Mouse (Mus musculus) midbrain, embryonic 16.5 days (tissue): ENCODE results near the gene Vmn2r116. TPM values are rescaled to one million over a fixed set of nuclear protein-coding genes. Genes with fewer than 3 reads are reported as not detected.
"Not testable (repeated sequence)": the region's sequence is repeated elsewhere in the genome, so short reads cannot be mapped to it uniquely, and the experiment has no call there.

Source experiments
- ATAC-seq: fragments of 200-750 bp; cut with Nextera tagmentation; 2 replicates; pipeline ENCODE4 v1.8.0; 2017; ENCODE audit warnings: moderate TSS enrichment
- H3K27ac ChIP-seq: fragments of 300-500 bp; sonication (generic); 2 replicates; pipeline ENCODE4 v1.5.1; 2014; ENCODE audit warnings: mild to moderate bottlenecking, low read length, mixed read lengths
- H3K27me3 ChIP-seq: fragments of 300-500 bp; sonication (generic); 2 replicates; pipeline ENCODE4 v1.6.1; 2014; ENCODE audit warnings: low read depth, low read length, mixed read lengths; ENCODE audit not compliant: control insufficient read depth, insufficient read depth
- H3K36me3 ChIP-seq: fragments of 300-500 bp; sonication (generic); 2 replicates; pipeline ENCODE4 v1.6.1; 2014; ENCODE audit warnings: mild to moderate bottlenecking, low read length, moderate library complexity, mixed read lengths; ENCODE audit not compliant: control insufficient read depth, insufficient read depth
- H3K4me1 ChIP-seq: fragments of 300-500 bp; sonication (generic); 2 replicates; pipeline ENCODE4 v1.6.1; 2014; ENCODE audit warnings: mild to moderate bottlenecking, low read length, mixed read lengths; ENCODE audit not compliant: control insufficient read depth, insufficient read depth
- H3K4me2 ChIP-seq: fragments of 300-500 bp; sonication (generic); 2 replicates; pipeline ENCODE4 v1.6.1; 2014; ENCODE audit warnings: mild to moderate bottlenecking, low read length, mixed read lengths
- H3K4me3 ChIP-seq: fragments of 300-500 bp; sonication (generic); 2 replicates; pipeline ENCODE4 v1.5.1; 2014; ENCODE audit warnings: low read depth, mild to moderate bottlenecking, low read length, moderate library complexity, mixed read lengths
- H3K9ac ChIP-seq: fragments of 300-500 bp; sonication (generic); 2 replicates; pipeline ENCODE4 v1.6.1; 2014; ENCODE audit warnings: low read depth, low read length, mixed read lengths
- H3K9me3 ChIP-seq: fragments of 300-500 bp; sonication (generic); replicated peaks from 2 replicates; pipeline ENCODE4 v1.6.1; 2014; ENCODE audit warnings: mild to moderate bottlenecking, low read length, mixed read lengths; ENCODE audit not compliant: control insufficient read depth, poor library complexity, severe bottlenecking
- WGBS: fragments of 180-500 bp; shearing (Covaris S2); extraction: QIAGEN DNeasy Blood & Tissue Kit; methylation state at CpG from one replicate; pipeline ENCODE4 v1.1.7; 2014; 5-methylcytosine and 5-hydroxymethylcytosine counted together
- polyA plus RNA-seq: library from polyadenylated mRNA; unstranded; fragments of >200 nt; fragmentation: Nextera tagmentation; extraction: Ambion mirVana; gene quantifications from 2 replicates; pipeline ENCODE4 v1.2.1, GENCODE M21; 2015

The Vmn2r116 gene
- polyA plus RNA-seq, result not detected in 2 replicates

DNA sequence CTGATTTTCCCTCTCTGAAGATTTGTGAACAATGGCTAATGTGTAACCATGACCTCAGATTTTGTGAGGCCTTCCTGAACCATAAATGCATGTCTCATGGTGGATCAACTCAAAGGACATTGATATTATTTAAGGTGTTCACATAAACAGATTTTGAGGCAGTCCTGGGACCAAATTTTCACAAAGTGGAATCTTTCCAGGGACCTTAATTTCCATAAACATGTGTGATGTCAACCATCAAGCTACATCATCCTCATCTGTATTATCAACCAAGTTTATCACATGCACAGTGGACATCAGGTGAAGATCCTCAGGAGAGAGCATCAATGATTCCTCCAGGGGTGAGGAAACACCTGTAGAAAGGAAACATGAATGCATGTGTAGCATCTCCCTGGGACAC, at the start of gene Vmn2r116:
Vmn2r116 (plus strand) TSS at position 301 of the 400 bp plus-strand sequence.
- not testable (repeated sequence) for H3K36me3 ChIP-seq, H3K27me3 ChIP-seq, H3K27ac ChIP-seq, H3K9ac ChIP-seq, ATAC-seq, H3K9me3 ChIP-seq, H3K4me1 ChIP-seq, H3K4me2 ChIP-seq, H3K4me3 ChIP-seq

DNA sequence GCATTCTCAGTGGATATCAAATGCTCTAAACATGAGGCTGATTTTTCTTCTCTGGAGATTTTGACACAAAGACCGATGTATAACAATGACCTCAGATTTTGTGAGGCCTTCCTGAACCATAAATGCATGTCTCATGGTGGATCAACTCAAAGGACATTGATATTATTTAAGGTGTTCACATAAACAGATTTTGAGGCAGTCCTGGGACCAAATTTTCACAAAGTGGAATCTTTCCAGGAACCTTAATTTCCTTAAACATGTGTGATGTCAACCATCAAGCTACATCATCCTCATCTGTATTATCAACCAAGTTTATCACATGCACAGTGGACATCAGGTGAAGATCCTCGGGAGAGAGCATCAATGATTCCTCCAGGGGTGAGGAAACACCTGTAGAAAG, 41.0 kb upstream of the Vmn2r116 start, which contains the start of gene Vmn2r115:
Vmn2r115 (plus strand) TSS at position 301 of the 400 bp plus-strand sequence.
- not testable (repeated sequence) for H3K27me3 ChIP-seq, H3K4me3 ChIP-seq, H3K4me1 ChIP-seq, H3K9ac ChIP-seq, ATAC-seq, H3K27ac ChIP-seq, H3K4me2 ChIP-seq, H3K36me3 ChIP-seq, H3K9me3 ChIP-seq
- 54% methylated on average over 2 of the region's 2 CpGs for WGBS

DNA sequence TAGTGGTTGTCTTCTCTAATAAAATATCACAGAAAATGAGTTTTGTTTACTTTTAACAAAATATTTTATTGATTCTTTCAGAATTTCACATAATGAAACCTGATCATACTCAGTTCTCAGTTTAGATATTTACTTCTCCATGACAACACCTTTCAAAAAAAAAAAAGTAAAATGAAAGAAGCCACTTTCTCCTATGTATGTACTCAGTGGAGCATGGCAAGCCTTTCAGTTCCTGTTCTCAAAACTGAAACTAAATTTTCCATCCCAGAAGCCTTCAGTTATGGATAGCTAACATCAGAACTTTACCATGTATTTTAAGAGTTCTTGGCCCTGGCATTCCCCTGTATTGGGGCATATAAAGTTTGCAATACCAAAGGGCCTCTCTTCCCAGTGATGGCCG, 32.8 kb upstream of the Vmn2r116 start:
- WGBS, result 64% methylated on average over 1 of the region's 1 CpGs
- H3K4me2 ChIP-seq, result no peak overlapping the region
- no peak overlapping the region for H3K27ac ChIP-seq
- H3K9ac ChIP-seq, result no peak overlapping the region
- no peaks in the 10 kb centered on the region for H3K27me3 ChIP-seq
- no peaks in the 10 kb centered on the region for H3K4me1 ChIP-seq
- H3K9me3 ChIP-seq, result 0 out of 2 replicates have a peak, but pooled peaks cover 7% of the 10 kb centered on the region
- no peak overlapping the region for H3K4me3 ChIP-seq
- H3K36me3 ChIP-seq, result no peaks in the 10 kb centered on the region
- ATAC-seq, result no peak

DNA sequence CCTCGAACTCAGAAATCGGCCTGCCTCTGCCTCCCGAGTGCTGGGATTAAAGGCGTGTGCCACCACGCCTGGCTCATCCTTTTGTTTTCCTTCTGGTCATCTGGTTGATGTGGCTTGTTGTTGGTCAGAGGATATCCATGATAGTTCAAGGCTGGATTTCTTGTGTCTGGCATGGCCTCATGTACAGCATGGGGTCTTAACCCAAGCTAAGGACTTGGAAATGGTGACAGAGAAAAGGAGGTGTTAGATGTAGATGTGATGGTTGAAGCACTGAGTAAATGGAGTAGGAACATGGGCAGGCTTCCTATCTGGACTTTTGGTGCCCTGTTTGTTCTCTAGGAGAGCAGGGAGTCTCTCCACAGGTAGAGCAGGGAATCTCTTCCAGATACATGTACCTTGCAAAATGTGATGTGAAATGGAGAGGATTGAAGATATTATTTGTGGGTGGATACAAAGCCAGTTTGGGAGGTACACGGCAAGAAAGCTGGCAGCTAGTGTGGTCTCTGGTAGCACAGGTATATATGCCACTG, 48.8 kb downstream of the Vmn2r116 start:
- Histone ChIP-seq H3K9ac (no peak overlapping the region), H3K27me3 (no peaks in the 10 kb centered on the region), H3K4me3 (no peak overlapping the region), H3K4me1 (no peaks in the 10 kb centered on the region), H3K4me2 (no peak overlapping the region), H3K27ac (no peak overlapping the region), H3K36me3 (no peaks in the 10 kb centered on the region), H3K9me3 (peaks cover 6% of the 10 kb centered on the region)
- WGBS, result 75% methylated on average over 6 of the region's 6 CpGs
- ATAC-seq, result no peak

Other genes with a start within 250 kb of the Vmn2r116 start
- 31.3 and 35.1 TPM in 2 replicates for gene Zfp40, start 191.4 kb upstream of the Vmn2r116 start, polyA plus RNA-seq
- not detected in 2 replicates for gene Vmn2r114, start 72.1 kb upstream of the Vmn2r116 start, polyA plus RNA-seq
- gene Vmn2r115, start 40.9 kb upstream of the Vmn2r116 start, polyA plus RNA-seq, result not detected in 2 replicates
- not detected in 2 replicates for gene Vmn2r117, start 95.1 kb downstream of the Vmn2r116 start, polyA plus RNA-seq
- 16.0 and 17.9 TPM in 2 replicates for gene Zfp213, start 179.6 kb downstream of the Vmn2r116 start, polyA plus RNA-seq
- gene Zfp13, start 214.9 kb downstream of the Vmn2r116 start, polyA plus RNA-seq, result 28.4 and 29.4 TPM in 2 replicates
- not detected in 2 replicates for gene Zscan10, start 216.3 kb downstream of the Vmn2r116 start, polyA plus RNA-seq